Mouse (Mus musculus) liver, embryonic 14.5 days (tissue): ENCODE results near the gene Zfp423.

Experiments used
- CTCF ChIP-seq: IDR thresholded peaks from 2 replicates; pipeline ENCODE4 v1.5.1; 2016; ENCODE audit warnings: antibody characterized with exemption, low read depth, control low read depth
- EP300 ChIP-seq: IDR thresholded peaks from 2 replicates; pipeline ENCODE4 v1.6.1; 2016; ENCODE audit warnings: antibody characterized with exemption, low read depth

- TF ChIP-seq CTCF = no peak
- no peak for TF ChIP-seq EP300
Measured at GRCm38 (mm10) chr8:87716726-87717248, 242.6 kb downstream of the Zfp423 start.
